Mouse (Mus musculus) embryonic facial prominence, embryonic 13.5 days (tissue): ENCODE data around the gene Ciz1. TPM values are rescaled to one million over a fixed set of nuclear protein-coding genes. Genes with fewer than 3 reads are reported as not detected.
"Not testable (repeated sequence)": the region's sequence is repeated elsewhere in the genome, so short reads cannot be mapped to it uniquely, and the experiment has no call there.

Experiments
- ATAC-seq: fragments of 200-750 bp; cut with Nextera tagmentation; 2 replicates; pipeline ENCODE4 v1.8.0; 2017; ENCODE audit warnings: low read depth; ENCODE audit not compliant: insufficient number of reproducible peaks, insufficient read depth, low FRiP score, low TSS enrichment
- H3K27ac ChIP-seq: fragments of 300-500 bp; sonication (generic); 2 replicates; pipeline ENCODE4 v1.5.1; 2015; ENCODE audit warnings: moderate library complexity, mild to moderate bottlenecking, inconsistent platforms
- H3K27me3 ChIP-seq: fragments of 300-500 bp; sonication (generic); 2 replicates; pipeline ENCODE4 v1.6.1; 2015; ENCODE audit warnings: mild to moderate bottlenecking, inconsistent platforms
- H3K36me3 ChIP-seq: fragments of 300-500 bp; sonication (generic); 2 replicates; pipeline ENCODE4 v1.6.1; 2015; ENCODE audit warnings: mild to moderate bottlenecking, inconsistent platforms
- H3K4me1 ChIP-seq: fragments of 300-500 bp; sonication (generic); 2 replicates; pipeline ENCODE4 v1.6.1; 2015; ENCODE audit warnings: inconsistent platforms
- H3K4me2 ChIP-seq: fragments of 300-500 bp; sonication (generic); 2 replicates; pipeline ENCODE4 v1.6.1; 2015; ENCODE audit warnings: moderate library complexity, mild to moderate bottlenecking, inconsistent platforms
- H3K4me3 ChIP-seq: fragments of 300-500 bp; sonication (generic); 2 replicates; pipeline ENCODE4 v1.5.1; 2015; ENCODE audit warnings: mild to moderate bottlenecking, inconsistent platforms
- H3K9ac ChIP-seq: fragments of 300-500 bp; sonication (generic); 2 replicates; pipeline ENCODE4 v1.6.1; 2015; ENCODE audit warnings: mild to moderate bottlenecking, inconsistent platforms
- H3K9me3 ChIP-seq: fragments of 300-500 bp; sonication (generic); 2 replicates; pipeline ENCODE4 v1.6.1; 2016; ENCODE audit warnings: inconsistent platforms
- WGBS: fragments of 180-500 bp; shearing (Covaris S2); methylation state at CpG from one replicate; pipeline ENCODE4 v1.1.7; 2015; ENCODE audit warnings: mixed read lengths; 5-methylcytosine and 5-hydroxymethylcytosine counted together
- polyA plus RNA-seq: library from polyadenylated mRNA; unstranded; fragments of >200 nt; fragmentation: Nextera tagmentation; extraction: Ambion mirVana; gene quantifications from 2 replicates; pipeline ENCODE4 v1.2.1, GENCODE M21; 2015

Gene Ciz1
- polyA plus RNA-seq, 1 experiment from 2014 or later = 54.2 TPM

DNA sequence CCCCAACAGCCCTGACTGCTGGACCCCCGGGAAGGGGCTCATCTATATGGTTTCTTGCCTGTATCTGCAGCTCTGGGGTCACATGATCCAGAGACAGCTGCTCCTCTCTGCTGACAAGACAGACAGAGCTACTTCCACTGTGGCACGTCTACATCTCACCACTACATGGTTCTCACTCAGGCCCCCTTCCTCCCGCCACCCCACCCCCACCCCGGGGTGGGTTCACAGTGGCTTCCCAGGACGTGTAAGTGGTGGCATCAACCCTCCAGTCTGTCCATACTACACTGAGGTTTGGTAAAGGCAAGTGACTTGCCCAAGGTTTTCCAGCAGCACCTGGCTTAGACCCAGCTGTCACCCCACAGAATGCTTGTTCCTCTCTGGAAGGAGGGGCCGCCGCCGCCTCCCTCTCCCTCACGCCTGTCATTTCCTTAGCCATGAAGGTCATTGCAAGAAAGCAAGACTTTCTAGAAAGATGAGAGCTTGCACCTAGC is 611 bp upstream of the Ciz1 start:
- H3K9me3 ChIP-seq = no peaks in the 10 kb centered on the region
- H3K27me3 ChIP-seq = no peaks in the 10 kb centered on the region
- H3K9ac ChIP-seq = peak overlapping the region; percentile 91
- 43% methylated on average over 9 of the region's 9 CpGs for WGBS
- H3K4me2 ChIP-seq = peak overlapping the region; percentile 78
- peaks cover 26% of the 10 kb centered on the region for H3K36me3 ChIP-seq
- peak overlapping the region; percentile 89; the same call in 1 of the 2 replicates for H3K27ac ChIP-seq
- H3K4me3 ChIP-seq = peak overlapping the region; percentile 78
- peaks cover 42% of the 10 kb centered on the region for H3K4me1 ChIP-seq
- no peak for ATAC-seq

DNA sequence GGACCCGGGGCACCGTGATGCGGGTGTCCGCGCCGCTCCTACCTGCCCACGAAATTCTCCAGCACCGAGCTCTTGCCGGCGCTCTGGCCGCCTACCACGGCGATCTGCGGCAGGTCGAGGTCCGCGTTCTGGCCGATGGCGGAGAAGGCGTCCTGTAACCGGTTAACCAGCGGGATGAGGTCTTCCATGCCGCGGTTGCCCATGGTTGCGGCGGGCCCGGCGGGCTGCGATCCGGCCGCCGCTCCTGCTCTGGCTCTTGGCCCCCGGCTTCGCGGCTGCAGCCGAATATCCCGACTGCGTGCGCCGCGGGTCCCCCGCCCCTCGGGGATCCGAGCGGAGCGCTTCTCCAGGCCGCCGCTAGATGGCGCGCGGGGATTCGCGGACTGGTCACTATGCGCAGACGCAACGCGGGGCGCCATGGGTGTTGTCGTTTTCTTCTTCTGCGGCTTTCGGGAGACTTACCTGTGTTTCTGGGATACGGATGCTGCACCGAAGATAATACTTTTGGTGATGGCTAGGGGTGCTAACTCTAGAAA is 948 bp downstream of the Ciz1 start, which contains the start of gene Dnm1:
TSS of gene Dnm1 (minus strand) at position 332 of the 536 bp plus-strand sequence.
- Histone ChIP-seq H3K9me3 (no peaks in the 10 kb centered on the region), H3K4me3 (peak within 1 kb of the TSS; percentile 78), H3K36me3 (peaks cover 18% of the 10 kb centered on the region), H3K27me3 (no peaks in the 10 kb centered on the region), H3K27ac (peak within 1 kb of the TSS; percentile 89), H3K4me1 (peaks cover 42% of the 10 kb centered on the region), H3K4me2 (peak within 1 kb of the TSS; percentile 78), H3K9ac (peak within 1 kb of the TSS; percentile 91)
- peak; percentile 44; the same call in 1 of the 2 replicates for ATAC-seq
- WGBS = under 1% methylated on average over 63 of the region's 63 CpGs

DNA sequence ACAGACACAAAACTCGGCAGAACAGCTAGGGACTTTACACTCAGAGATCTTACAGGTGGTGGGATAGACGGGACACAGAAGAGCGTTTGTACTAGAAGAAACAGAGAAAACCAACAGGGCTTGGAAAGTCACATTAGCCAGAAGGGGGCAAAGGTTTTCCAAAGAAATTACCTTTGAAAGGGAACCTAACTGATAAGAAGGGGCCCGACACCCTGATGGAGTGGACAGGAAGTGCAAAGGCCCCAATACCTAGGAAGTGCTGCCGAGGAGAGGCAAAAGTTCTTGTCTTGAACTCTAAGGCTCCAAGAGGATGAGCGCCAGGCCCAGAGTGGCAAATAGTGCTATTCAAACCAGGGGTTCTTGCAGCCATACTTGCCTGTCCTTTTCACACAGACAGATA is 1.7 kb downstream of the Ciz1 start:
- Histone ChIP-seq H3K4me2 (peak overlapping the region; percentile 78; the same call in 1 of the 2 replicates), H3K9ac (no peak overlapping the region), H3K27me3 (no peaks in the 10 kb centered on the region), H3K4me1 (peaks cover 38% of the 10 kb centered on the region), H3K36me3 (peaks cover 10% of the 10 kb centered on the region), H3K27ac (no peak overlapping the region), H3K9me3 (no peaks in the 10 kb centered on the region), H3K4me3 (peak overlapping the region; percentile 78)
- 64% methylated on average over 6 of the region's 6 CpGs for WGBS
- no peak for ATAC-seq

DNA sequence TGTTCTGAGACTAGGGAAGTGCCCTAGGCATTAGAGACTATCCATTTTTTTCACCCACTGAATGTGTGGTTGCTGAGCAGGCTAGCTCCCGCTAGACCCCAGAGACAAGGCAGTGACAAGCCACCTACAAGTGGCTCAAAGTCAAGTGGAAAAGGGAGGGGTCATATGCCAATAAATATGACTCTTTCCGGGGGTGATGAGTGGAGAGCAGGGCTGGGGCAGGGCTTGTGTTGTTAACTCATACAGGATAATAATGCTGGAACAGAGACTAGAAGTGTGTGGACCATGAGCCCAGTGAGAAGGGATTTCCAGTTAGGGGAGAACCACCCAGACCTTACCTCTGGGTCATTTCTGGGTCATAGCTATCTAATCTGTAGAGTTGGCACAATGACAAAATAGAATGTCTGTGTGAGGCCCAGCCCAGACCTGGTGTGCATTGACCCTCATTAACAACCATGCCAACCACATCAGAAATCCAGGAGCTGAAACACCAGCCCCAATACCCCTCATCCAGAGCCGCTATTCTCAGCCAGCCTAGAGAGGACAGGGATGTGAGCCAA is 2.3 kb downstream of the Ciz1 start:
- H3K4me2 ChIP-seq = no peak overlapping the region
- no peaks in the 10 kb centered on the region for H3K27me3 ChIP-seq
- no peak overlapping the region for H3K9ac ChIP-seq
- H3K4me3 ChIP-seq = no peak overlapping the region
- ATAC-seq = no peak
- H3K9me3 ChIP-seq = no peaks in the 10 kb centered on the region
- 87% methylated on average over 3 of the region's 3 CpGs for WGBS
- no peak overlapping the region for H3K27ac ChIP-seq
- peaks cover 34% of the 10 kb centered on the region for H3K4me1 ChIP-seq
- peaks cover 6% of the 10 kb centered on the region for H3K36me3 ChIP-seq

DNA sequence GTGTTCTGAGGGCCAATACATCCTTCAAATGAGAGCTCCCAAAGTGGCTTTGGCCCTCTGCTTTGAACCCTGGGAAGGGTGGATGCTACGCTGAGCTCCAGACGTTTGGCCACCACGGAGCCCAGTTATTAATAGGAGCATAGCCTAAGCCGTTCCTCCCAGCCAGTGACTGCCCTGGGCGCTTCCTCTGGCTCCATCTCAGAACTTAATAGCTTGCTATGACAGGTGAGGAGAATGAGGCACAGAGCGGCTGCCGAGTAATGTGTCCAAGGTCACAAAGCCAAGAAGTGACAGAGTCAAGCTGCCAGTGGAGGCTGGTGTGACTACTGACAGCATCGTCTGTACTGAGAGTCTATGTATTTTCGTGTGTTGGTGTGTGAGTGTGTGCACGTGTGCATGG is 4.1 kb downstream of the Ciz1 start:
- no peaks in the 10 kb centered on the region for H3K36me3 ChIP-seq
- H3K4me1 ChIP-seq = peaks cover 23% of the 10 kb centered on the region
- WGBS = 71% methylated on average over 10 of the region's 10 CpGs
- no peak overlapping the region for H3K27ac ChIP-seq
- no peak overlapping the region for H3K4me2 ChIP-seq
- H3K27me3 ChIP-seq = peaks cover under 1% of the 10 kb centered on the region
- H3K9me3 ChIP-seq = no peaks in the 10 kb centered on the region
- H3K9ac ChIP-seq = no peak overlapping the region
- no peak overlapping the region for H3K4me3 ChIP-seq
- ATAC-seq = no peak

DNA sequence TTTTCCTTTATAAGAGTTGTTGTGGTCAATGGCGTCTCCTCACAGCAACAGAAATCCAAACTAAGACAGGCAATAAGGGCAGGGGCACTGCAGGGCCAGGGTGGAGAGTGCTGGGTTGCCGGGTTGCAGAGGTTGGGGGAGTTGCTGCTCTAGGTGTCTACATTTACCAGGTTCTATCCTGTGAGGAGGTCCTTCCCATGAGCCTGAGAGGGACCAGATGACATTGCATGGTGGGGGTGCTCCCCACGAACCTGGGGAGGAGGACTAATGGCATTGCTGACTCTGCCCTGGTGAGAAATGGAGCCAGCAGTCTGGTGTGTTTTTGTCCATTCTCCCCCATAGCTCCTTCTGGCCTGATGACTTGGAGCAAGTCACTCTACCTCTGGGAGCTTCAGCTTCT is 5.6 kb downstream of the Ciz1 start:
- no peak overlapping the region for H3K4me2 ChIP-seq
- 0 out of 2 replicates have a peak overlapping the region, but pooled peaks have one; percentile 21 for H3K9ac ChIP-seq
- peaks cover 9% of the 10 kb centered on the region for H3K27me3 ChIP-seq
- no peaks in the 10 kb centered on the region for H3K36me3 ChIP-seq
- H3K4me3 ChIP-seq = no peak overlapping the region
- peaks cover 22% of the 10 kb centered on the region for H3K4me1 ChIP-seq
- no peak overlapping the region for H3K27ac ChIP-seq
- H3K9me3 ChIP-seq = no peaks in the 10 kb centered on the region
- no peak for ATAC-seq
- WGBS = 85% methylated on average over 3 of the region's 3 CpGs

DNA sequence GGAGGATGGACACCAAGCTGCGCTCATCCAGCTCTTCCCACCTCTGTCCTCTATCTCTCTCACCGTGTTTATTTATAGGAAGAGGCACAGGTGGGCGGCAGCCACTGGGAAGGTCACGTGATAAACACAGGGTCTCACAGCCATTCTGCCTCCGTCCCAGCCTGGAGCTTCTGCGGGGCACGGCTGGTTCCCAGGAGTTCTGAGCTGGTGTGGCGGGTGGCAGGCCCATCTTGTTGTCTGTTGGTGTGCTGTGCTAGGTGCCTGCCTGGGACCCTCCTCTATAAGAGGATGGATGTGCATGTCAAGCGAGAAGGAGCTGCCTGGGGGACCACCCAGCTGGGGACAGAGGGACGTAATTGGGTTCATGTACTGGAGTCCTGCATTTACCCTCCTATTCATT is 6.3 kb downstream of the Ciz1 start:
- no peaks in the 10 kb centered on the region for H3K9me3 ChIP-seq
- no peak overlapping the region for H3K4me3 ChIP-seq
- peaks cover 21% of the 10 kb centered on the region for H3K4me1 ChIP-seq
- no peak for ATAC-seq
- H3K9ac ChIP-seq = peak overlapping the region; percentile 44; the same call in 1 of the 2 replicates
- 72% methylated on average over 10 of the region's 10 CpGs for WGBS
- no peaks in the 10 kb centered on the region for H3K36me3 ChIP-seq
- no peak overlapping the region for H3K4me2 ChIP-seq
- H3K27me3 ChIP-seq = peaks cover 9% of the 10 kb centered on the region
- H3K27ac ChIP-seq = no peak overlapping the region

DNA sequence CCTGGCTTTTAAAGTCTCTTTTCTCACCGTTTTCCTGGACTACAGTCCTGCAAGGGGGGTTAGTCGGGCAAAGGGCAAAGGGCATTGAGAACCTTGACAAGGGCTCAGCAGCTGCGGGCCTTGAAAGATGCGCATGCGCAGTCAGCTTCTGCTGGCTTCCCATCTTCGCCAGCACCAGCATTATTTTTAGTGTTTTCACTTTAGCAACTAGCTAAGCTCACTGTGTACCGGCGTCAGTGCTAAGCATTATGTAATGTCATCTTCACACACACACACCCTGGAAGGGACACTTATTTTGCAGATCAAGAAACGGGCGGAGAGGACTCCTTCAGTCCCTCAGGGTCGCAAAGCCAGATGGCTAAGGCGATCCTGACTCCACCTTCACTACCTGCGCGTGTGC is 8.6 kb downstream of the Ciz1 start:
- Histone ChIP-seq H3K27me3 (peaks cover 9% of the 10 kb centered on the region), H3K9ac (peak overlapping the region; percentile 66; the same call in 1 of the 2 replicates), H3K9me3 (no peaks in the 10 kb centered on the region), H3K36me3 (peaks cover 16% of the 10 kb centered on the region), H3K4me1 (peaks cover 26% of the 10 kb centered on the region), H3K4me3 (peak overlapping the region; percentile 38), H3K4me2 (peak overlapping the region; percentile 73), H3K27ac (no peak overlapping the region)
- ATAC-seq = no peak
- WGBS = 4% methylated on average over 14 of the region's 14 CpGs

DNA sequence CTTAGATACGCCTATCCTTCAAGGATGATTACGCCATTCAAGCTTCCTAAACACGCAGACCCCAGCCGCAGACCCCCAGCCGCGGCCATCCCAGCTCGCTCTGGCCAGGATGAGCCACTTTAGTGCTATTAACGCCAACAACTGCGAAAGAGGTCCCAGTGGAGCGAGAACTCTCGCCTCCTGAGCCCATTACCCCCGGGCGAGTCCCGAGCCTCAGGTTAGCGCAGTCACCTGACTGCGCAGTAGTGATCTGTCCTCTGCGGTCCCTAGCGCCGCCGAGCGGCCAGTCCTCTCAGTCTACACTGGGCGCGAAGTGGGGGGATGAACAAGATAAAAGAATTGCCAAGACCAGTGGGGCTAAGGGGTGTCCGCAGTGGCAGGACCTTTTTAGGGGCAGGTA is 9.3 kb downstream of the Ciz1 start:
- Histone ChIP-seq H3K9me3 (no peaks in the 10 kb centered on the region), H3K27ac (no peak overlapping the region), H3K4me2 (peak overlapping the region; percentile 73), H3K4me1 (peaks cover 26% of the 10 kb centered on the region), H3K27me3 (peaks cover 9% of the 10 kb centered on the region), H3K4me3 (peak overlapping the region; percentile 38), H3K9ac (peak overlapping the region; percentile 66), H3K36me3 (peaks cover 21% of the 10 kb centered on the region)
- peak; percentile 66; the same call in 1 of the 2 replicates for ATAC-seq
- WGBS = 1% methylated on average over 24 of the region's 24 CpGs

DNA sequence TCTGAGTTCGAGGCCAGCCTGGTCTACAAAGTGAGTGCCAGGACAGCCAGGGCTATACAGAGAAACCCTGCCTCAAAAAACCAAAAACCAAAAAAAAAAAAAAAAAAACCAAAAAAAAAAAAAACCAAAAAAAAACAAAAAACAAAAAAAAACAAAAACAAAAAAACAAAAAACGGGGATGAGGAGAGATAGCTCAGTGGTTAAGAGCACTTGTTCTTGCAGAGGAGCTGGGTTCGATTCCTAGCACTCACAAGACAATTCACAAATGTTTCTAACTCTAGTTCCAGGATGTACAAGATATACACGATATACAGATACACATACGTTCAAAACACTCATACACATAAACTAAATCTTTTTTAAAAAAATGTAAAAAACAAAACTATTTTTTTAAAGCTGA is 10.1 kb downstream of the Ciz1 start:
- not testable (repeated sequence) for H3K9me3 ChIP-seq, H3K27me3 ChIP-seq, ATAC-seq
- Histone ChIP-seq H3K27ac (peak overlapping the region; percentile 89; the same call in 1 of the 2 replicates), H3K36me3 (peaks cover 29% of the 10 kb centered on the region), H3K4me2 (peak overlapping the region; percentile 77), H3K9ac (peak overlapping the region; percentile 92), H3K4me1 (peaks cover 26% of the 10 kb centered on the region), H3K4me3 (peak overlapping the region; percentile 86)
- WGBS = 34% methylated on average over 5 of the region's 5 CpGs

DNA sequence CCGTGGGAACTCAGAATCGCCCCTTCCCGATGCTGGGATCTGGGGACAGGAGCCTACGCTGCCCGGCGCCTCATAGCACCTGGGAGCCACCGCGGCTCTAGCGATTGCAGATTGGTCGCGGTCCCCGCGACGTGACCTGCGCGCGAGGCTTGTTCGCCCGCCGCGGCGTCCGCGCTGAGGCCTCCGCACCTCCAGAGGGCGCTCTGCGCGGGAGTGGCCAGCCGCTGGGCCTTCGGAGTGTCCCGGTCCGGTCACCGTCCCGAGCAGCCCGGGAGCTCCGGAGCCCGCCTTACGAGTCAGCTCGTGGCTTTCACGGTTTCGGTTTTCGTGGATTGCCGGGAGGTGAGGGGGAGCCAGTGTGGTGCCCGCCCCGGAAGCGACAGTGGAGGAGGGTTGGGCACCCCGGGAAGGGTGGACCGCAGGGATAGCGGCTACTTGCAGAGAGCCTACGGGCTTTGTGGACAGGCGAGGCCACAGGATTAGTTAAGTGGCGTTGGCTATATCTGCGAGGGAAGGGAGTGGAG is 10.8 kb downstream of the Ciz1 start:
- H3K4me3 ChIP-seq = peak overlapping the region; percentile 86
- H3K9ac ChIP-seq = peak overlapping the region; percentile 92
- ATAC-seq = peak; percentile 53; the same call in 1 of the 2 replicates
- H3K27ac ChIP-seq = peak overlapping the region; percentile 89
- WGBS = under 1% methylated on average over 48 of the region's 53 CpGs
- peaks cover 9% of the 10 kb centered on the region for H3K27me3 ChIP-seq
- H3K4me2 ChIP-seq = peak overlapping the region; percentile 77
- peaks cover 36% of the 10 kb centered on the region for H3K36me3 ChIP-seq
- H3K4me1 ChIP-seq = peaks cover 26% of the 10 kb centered on the region
- H3K9me3 ChIP-seq = no peaks in the 10 kb centered on the region
